Mouse (Mus musculus): ENCODE data around the gene Tmc4. TPM values are rescaled to one million over a fixed set of nuclear protein-coding genes. Genes with fewer than 3 reads are reported as not detected.
A peak's percentile ranks its signal among the peaks of the same experiment; 100 is the strongest.

The Tmc4 gene
- polyA plus RNA-seq, 2 experiments = 4.8 to 20.2 TPM

GRCm38 (mm10) chr7:3692382-3692986 is 15.1 kb upstream of the Tmc4 start, which contains the start of gene Tsen34:
Gene Tsen34, plus strand, starts transcription at chr7:3692863.
- TF ChIP-seq POLR2A (IDR thresholded peaks at IDR 0.05; ENCODE audit: borderline replicate concordance, extremely low read depth, insufficient read depth, insufficient read length) = 0 out of 2 replicates have a peak, but pooled peaks have one; percentile 4
- peak; percentile 41 for ATAC-seq (ENCODE audit: low FRiP score, low read depth)
- Histone ChIP-seq H3K27ac (replicated peaks; ENCODE audit: low read depth, low read length) (peak within 1 kb of the TSS; percentile 94), H3K9ac (ENCODE audit: low read depth, low read length, severe bottlenecking) (peak within 1 kb of the TSS; percentile 89), H3K4me2 (replicated peaks; ENCODE audit: low read depth, low read length, severe bottlenecking) (peak within 1 kb of the TSS; percentile 90), H3K9me3 (ENCODE audit: control insufficient read depth, low read length) (no peaks in the 10 kb centered on the region), H3K36me3 (ENCODE audit: control insufficient read depth, insufficient read depth, low read length) (peaks cover 34% of the 10 kb centered on the region), H3K27me3 (ENCODE audit: control insufficient read depth, insufficient read depth, low read length) (no peaks in the 10 kb centered on the region), H3K4me3 (replicated peaks; ENCODE audit: low read length) (peak within 1 kb of the TSS; percentile 78), H3K4me1 (ENCODE audit: control insufficient read depth, insufficient read depth, low read length) (peaks cover 13% of the 10 kb centered on the region)
- WGBS = 1% methylated on average over 49 of the region's 49 CpGs
- peak; percentile 13 for DNase-seq (ENCODE audit: low spot score)

- TF ChIP-seq POLR2A (IDR thresholded peaks at IDR 0.05; ENCODE audit: borderline replicate concordance, extremely low read depth, insufficient read depth, insufficient read length) = no peak
- Histone ChIP-seq H3K36me3 (ENCODE audit: control insufficient read depth, insufficient read depth, low read length) (peaks cover 34% of the 10 kb centered on the region), H3K27me3 (ENCODE audit: control insufficient read depth, insufficient read depth, low read length) (no peaks in the 10 kb centered on the region), H3K4me3 (replicated peaks; ENCODE audit: low read length) (peak overlapping the region; percentile 78), H3K27ac (replicated peaks; ENCODE audit: low read depth, low read length) (0 out of 2 replicates have a peak overlapping the region, but pooled peaks have one; percentile 94), H3K4me2 (replicated peaks; ENCODE audit: low read depth, low read length, severe bottlenecking) (peak overlapping the region; percentile 90), H3K4me1 (ENCODE audit: control insufficient read depth, insufficient read depth, low read length) (peaks cover 13% of the 10 kb centered on the region), H3K9ac (ENCODE audit: low read depth, low read length, severe bottlenecking) (peak overlapping the region; percentile 89), H3K9me3 (ENCODE audit: control insufficient read depth, low read length) (no peaks in the 10 kb centered on the region)
- WGBS = 35% methylated on average over 3 of the region's 3 CpGs
- no peak for ATAC-seq (ENCODE audit: low FRiP score, low read depth)
- DNase-seq (ENCODE audit: low spot score) = no peak
Measured at GRCm38 (mm10) chr7:3691919-3692318, 14.6 kb upstream of the Tmc4 start.

- no peak overlapping the region for H3K27ac ChIP-seq (replicated peaks; ENCODE audit: low read depth, low read length)
- no peaks in the 10 kb centered on the region for H3K4me1 ChIP-seq (ENCODE audit: control insufficient read depth, insufficient read depth, low read length)
- H3K9ac ChIP-seq (ENCODE audit: low read depth, low read length, severe bottlenecking) = no peak overlapping the region
- DNase-seq (ENCODE audit: low spot score) = no peak
- no peak overlapping the region for H3K4me2 ChIP-seq (replicated peaks; ENCODE audit: low read depth, low read length, severe bottlenecking)
- peaks cover 64% of the 10 kb centered on the region for H3K36me3 ChIP-seq (ENCODE audit: control insufficient read depth, insufficient read depth, low read length)
- H3K9me3 ChIP-seq (ENCODE audit: control insufficient read depth, low read length) = no peaks in the 10 kb centered on the region
- no peak for ATAC-seq (ENCODE audit: low FRiP score, low read depth)
- H3K4me3 ChIP-seq (replicated peaks; ENCODE audit: low read length) = no peak overlapping the region
- no peak for TF ChIP-seq POLR2A (IDR thresholded peaks at IDR 0.05; ENCODE audit: borderline replicate concordance, extremely low read depth, insufficient read depth, insufficient read length)
- no peaks in the 10 kb centered on the region for H3K27me3 ChIP-seq (ENCODE audit: control insufficient read depth, insufficient read depth, low read length)
- 87% methylated on average over 31 of the region's 31 CpGs for WGBS
Measured at GRCm38 (mm10) chr7:3685400-3686187, 8.2 kb upstream of the Tmc4 start.

GRCm38 (mm10) chr7:3684698-3685097 is 7.3 kb upstream of the Tmc4 start:
- Histone ChIP-seq H3K36me3 (ENCODE audit: control insufficient read depth, insufficient read depth, low read length) (peaks cover 57% of the 10 kb centered on the region), H3K27me3 (ENCODE audit: control insufficient read depth, insufficient read depth, low read length) (no peaks in the 10 kb centered on the region), H3K27ac (replicated peaks; ENCODE audit: low read depth, low read length) (no peak overlapping the region), H3K4me2 (replicated peaks; ENCODE audit: low read depth, low read length, severe bottlenecking) (no peak overlapping the region), H3K9ac (ENCODE audit: low read depth, low read length, severe bottlenecking) (no peak overlapping the region), H3K4me1 (ENCODE audit: control insufficient read depth, insufficient read depth, low read length) (no peaks in the 10 kb centered on the region), H3K4me3 (replicated peaks; ENCODE audit: low read length) (no peak overlapping the region), H3K9me3 (ENCODE audit: control insufficient read depth, low read length) (no peaks in the 10 kb centered on the region)
- WGBS = 91% methylated on average over 8 of the region's 8 CpGs
- ATAC-seq (ENCODE audit: low FRiP score, low read depth) = no peak
- no peak for DNase-seq (ENCODE audit: low spot score)
- TF ChIP-seq POLR2A (IDR thresholded peaks at IDR 0.05; ENCODE audit: borderline replicate concordance, extremely low read depth, insufficient read depth, insufficient read length) = no peak

- Histone ChIP-seq H3K9me3 (ENCODE audit: control insufficient read depth, low read length) (no peaks in the 10 kb centered on the region), H3K4me1 (ENCODE audit: control insufficient read depth, insufficient read depth, low read length) (no peaks in the 10 kb centered on the region), H3K4me3 (replicated peaks; ENCODE audit: low read length) (no peak overlapping the region), H3K27ac (replicated peaks; ENCODE audit: low read depth, low read length) (no peak overlapping the region), H3K36me3 (ENCODE audit: control insufficient read depth, insufficient read depth, low read length) (peaks cover 60% of the 10 kb centered on the region), H3K4me2 (replicated peaks; ENCODE audit: low read depth, low read length, severe bottlenecking) (no peak overlapping the region), H3K27me3 (ENCODE audit: control insufficient read depth, insufficient read depth, low read length) (no peaks in the 10 kb centered on the region), H3K9ac (ENCODE audit: low read depth, low read length, severe bottlenecking) (no peak overlapping the region)
- ATAC-seq (ENCODE audit: low FRiP score, low read depth) = no peak
- DNase-seq (ENCODE audit: low spot score) = no peak
- WGBS = 89% methylated on average over 10 of the region's 10 CpGs
- no peak for TF ChIP-seq POLR2A (IDR thresholded peaks at IDR 0.05; ENCODE audit: borderline replicate concordance, extremely low read depth, insufficient read depth, insufficient read length)
Measured at GRCm38 (mm10) chr7:3683908-3684550, 6.7 kb upstream of the Tmc4 start.

Measured in limb, embryonic 14.5 days (tissue).